Mouse (Mus musculus): ENCODE measurements around the gene Rpl13. TPM values are rescaled to one million over a fixed set of nuclear protein-coding genes. Genes with fewer than 3 reads are reported as not detected.

Gene Rpl13
- 1,041 and 1,045 TPM in 2 replicates for polyA plus RNA-seq (2016; fragmentation: Nextera tagmentation; extraction: Ambion mirVana)

- Histone ChIP-seq H3K9me3 (replicated peaks) (no peaks in the 10 kb centered on the region), H3K4me3 (peak within 1 kb of the TSS; percentile 88), H3K27me3 (replicated peaks) (no peaks in the 10 kb centered on the region), H3K27ac (ENCODE audit: poor library complexity, severe bottlenecking) (peak within 1 kb of the TSS; percentile 93), H3K36me3 (peaks cover 44% of the 10 kb centered on the region), H3K4me2 (peak within 1 kb of the TSS; percentile 93), H3K4me1 (replicated peaks) (peaks cover 16% of the 10 kb centered on the region), H3K9ac (peak within 1 kb of the TSS; percentile 99)
- under 1% methylated on average over 54 of the region's 56 CpGs for WGBS
- ATAC-seq (ENCODE audit: insufficient number of reproducible peaks, low FRiP score) = peak; percentile 96
Observed at GRCm38 (mm10) chr8:123101735-123102685, at the start of gene Rpl13. Gene Rpl13, plus strand, starts transcription at chr8:123102350.

GRCm38 (mm10) chr8:123062721-123063120 is 39.4 kb upstream of the Rpl13 start, which contains the start of gene Spg7:
Gene Spg7, plus strand, starts transcription at chr8:123062942.
- no peaks in the 10 kb centered on the region for H3K9me3 ChIP-seq (replicated peaks)
- H3K27me3 ChIP-seq (replicated peaks) = no peaks in the 10 kb centered on the region
- peaks cover 10% of the 10 kb centered on the region; the same call in 1 of the 2 replicates for H3K36me3 ChIP-seq
- no peak within 1 kb of the TSS for H3K4me3 ChIP-seq
- WGBS = 72% methylated on average over 7 of the region's 7 CpGs
- peaks cover 26% of the 10 kb centered on the region for H3K4me1 ChIP-seq (replicated peaks)
- H3K9ac ChIP-seq = no peak within 1 kb of the TSS
- no peak within 1 kb of the TSS for H3K27ac ChIP-seq (ENCODE audit: poor library complexity, severe bottlenecking)
- no peak for ATAC-seq (ENCODE audit: insufficient number of reproducible peaks, low FRiP score)
- no peak within 1 kb of the TSS for H3K4me2 ChIP-seq

- Histone ChIP-seq H3K27me3 (replicated peaks) (no peaks in the 10 kb centered on the region), H3K9me3 (replicated peaks) (no peaks in the 10 kb centered on the region), H3K4me2 (peak overlapping the region; percentile 89), H3K4me3 (peak overlapping the region; percentile 90), H3K27ac (ENCODE audit: poor library complexity, severe bottlenecking) (peak overlapping the region; percentile 88; the same call in 1 of the 2 replicates), H3K4me1 (replicated peaks) (peaks cover 26% of the 10 kb centered on the region), H3K36me3 (peaks cover 19% of the 10 kb centered on the region), H3K9ac (peak overlapping the region; percentile 97)
- WGBS = 85% methylated on average over 4 of the region's 4 CpGs
- ATAC-seq (ENCODE audit: insufficient number of reproducible peaks, low FRiP score) = no peak
Observed at GRCm38 (mm10) chr8:123064072-123064471, 38.1 kb upstream of the Rpl13 start.

- Histone ChIP-seq H3K4me3 (peak overlapping the region; percentile 90), H3K27ac (ENCODE audit: poor library complexity, severe bottlenecking) (peak overlapping the region; percentile 88), H3K4me2 (peak overlapping the region; percentile 89), H3K36me3 (peaks cover 23% of the 10 kb centered on the region), H3K4me1 (replicated peaks) (peaks cover 26% of the 10 kb centered on the region), H3K27me3 (replicated peaks) (no peaks in the 10 kb centered on the region), H3K9ac (peak overlapping the region; percentile 97), H3K9me3 (replicated peaks) (no peaks in the 10 kb centered on the region)
- peak; percentile 9 for ATAC-seq (ENCODE audit: insufficient number of reproducible peaks, low FRiP score)
- WGBS = 2% methylated on average over 14 of the region's 14 CpGs
Observed at GRCm38 (mm10) chr8:123064809-123065213, 37.3 kb upstream of the Rpl13 start.

GRCm38 (mm10) chr8:123065214-123066100 is 36.7 kb upstream of the Rpl13 start:
- WGBS = under 1% methylated on average over 84 of the region's 84 CpGs
- no peaks in the 10 kb centered on the region for H3K27me3 ChIP-seq (replicated peaks)
- peak overlapping the region; percentile 92 for H3K27ac ChIP-seq (ENCODE audit: poor library complexity, severe bottlenecking)
- H3K36me3 ChIP-seq = peaks cover 23% of the 10 kb centered on the region
- peak overlapping the region; percentile 97 for H3K9ac ChIP-seq
- peaks cover 26% of the 10 kb centered on the region for H3K4me1 ChIP-seq (replicated peaks)
- peak; percentile 98 for ATAC-seq (ENCODE audit: insufficient number of reproducible peaks, low FRiP score)
- no peaks in the 10 kb centered on the region for H3K9me3 ChIP-seq (replicated peaks)
- H3K4me3 ChIP-seq = peak overlapping the region; percentile 90
- H3K4me2 ChIP-seq = peak overlapping the region; percentile 89

GRCm38 (mm10) chr8:123066101-123066683 is 36.0 kb upstream of the Rpl13 start:
- Histone ChIP-seq H3K27me3 (replicated peaks) (no peaks in the 10 kb centered on the region), H3K4me1 (replicated peaks) (peaks cover 29% of the 10 kb centered on the region), H3K36me3 (peaks cover 23% of the 10 kb centered on the region), H3K9ac (peak overlapping the region; percentile 97), H3K4me2 (peak overlapping the region; percentile 89), H3K4me3 (peak overlapping the region; percentile 90), H3K9me3 (replicated peaks) (no peaks in the 10 kb centered on the region), H3K27ac (ENCODE audit: poor library complexity, severe bottlenecking) (peak overlapping the region; percentile 92)
- ATAC-seq (ENCODE audit: insufficient number of reproducible peaks, low FRiP score) = no peak
- 39% methylated on average over 7 of the region's 7 CpGs for WGBS

GRCm38 (mm10) chr8:123071176-123071575 is 31.0 kb upstream of the Rpl13 start:
- Histone ChIP-seq H3K4me3 (no peak overlapping the region), H3K36me3 (peaks cover 65% of the 10 kb centered on the region), H3K27me3 (replicated peaks) (no peaks in the 10 kb centered on the region), H3K4me1 (replicated peaks) (peaks cover 22% of the 10 kb centered on the region), H3K27ac (ENCODE audit: poor library complexity, severe bottlenecking) (no peak overlapping the region), H3K4me2 (no peak overlapping the region), H3K9me3 (replicated peaks) (no peaks in the 10 kb centered on the region), H3K9ac (no peak overlapping the region)
- 52% methylated on average over 4 of the region's 4 CpGs for WGBS
- ATAC-seq (ENCODE audit: insufficient number of reproducible peaks, low FRiP score) = no peak

GRCm38 (mm10) chr8:123077213-123077612 is 24.9 kb upstream of the Rpl13 start:
- Histone ChIP-seq H3K27ac (ENCODE audit: poor library complexity, severe bottlenecking) (no peak overlapping the region), H3K4me2 (no peak overlapping the region), H3K9ac (no peak overlapping the region), H3K4me3 (no peak overlapping the region), H3K9me3 (replicated peaks) (no peaks in the 10 kb centered on the region), H3K36me3 (peaks cover 92% of the 10 kb centered on the region), H3K4me1 (replicated peaks) (peaks cover 12% of the 10 kb centered on the region; the same call in 1 of the 2 replicates), H3K27me3 (replicated peaks) (no peaks in the 10 kb centered on the region)
- ATAC-seq (ENCODE audit: insufficient number of reproducible peaks, low FRiP score) = peak; percentile 48; the same call in 1 of the 2 replicates
- WGBS = 68% methylated on average over 6 of the region's 6 CpGs

GRCm38 (mm10) chr8:123082993-123083392 is 19.2 kb upstream of the Rpl13 start:
- Histone ChIP-seq H3K27ac (ENCODE audit: poor library complexity, severe bottlenecking) (no peak overlapping the region), H3K27me3 (replicated peaks) (no peaks in the 10 kb centered on the region), H3K4me1 (replicated peaks) (no peaks in the 10 kb centered on the region), H3K9ac (no peak overlapping the region), H3K9me3 (replicated peaks) (no peaks in the 10 kb centered on the region), H3K36me3 (peaks cover 93% of the 10 kb centered on the region), H3K4me2 (no peak overlapping the region), H3K4me3 (no peak overlapping the region)
- no peak for ATAC-seq (ENCODE audit: insufficient number of reproducible peaks, low FRiP score)
- 79% methylated on average over 6 of the region's 6 CpGs for WGBS

GRCm38 (mm10) chr8:123083610-123084009 is 18.5 kb upstream of the Rpl13 start:
- Histone ChIP-seq H3K27me3 (replicated peaks) (no peaks in the 10 kb centered on the region), H3K4me1 (replicated peaks) (no peaks in the 10 kb centered on the region), H3K4me3 (no peak overlapping the region), H3K9me3 (replicated peaks) (no peaks in the 10 kb centered on the region), H3K36me3 (peaks cover 95% of the 10 kb centered on the region), H3K4me2 (no peak overlapping the region), H3K9ac (no peak overlapping the region), H3K27ac (ENCODE audit: poor library complexity, severe bottlenecking) (no peak overlapping the region)
- WGBS = 89% methylated on average over 12 of the region's 12 CpGs
- ATAC-seq (ENCODE audit: insufficient number of reproducible peaks, low FRiP score) = no peak

Measured in heart, embryonic 12.5 days (tissue).